In the genomic region with DNA sequence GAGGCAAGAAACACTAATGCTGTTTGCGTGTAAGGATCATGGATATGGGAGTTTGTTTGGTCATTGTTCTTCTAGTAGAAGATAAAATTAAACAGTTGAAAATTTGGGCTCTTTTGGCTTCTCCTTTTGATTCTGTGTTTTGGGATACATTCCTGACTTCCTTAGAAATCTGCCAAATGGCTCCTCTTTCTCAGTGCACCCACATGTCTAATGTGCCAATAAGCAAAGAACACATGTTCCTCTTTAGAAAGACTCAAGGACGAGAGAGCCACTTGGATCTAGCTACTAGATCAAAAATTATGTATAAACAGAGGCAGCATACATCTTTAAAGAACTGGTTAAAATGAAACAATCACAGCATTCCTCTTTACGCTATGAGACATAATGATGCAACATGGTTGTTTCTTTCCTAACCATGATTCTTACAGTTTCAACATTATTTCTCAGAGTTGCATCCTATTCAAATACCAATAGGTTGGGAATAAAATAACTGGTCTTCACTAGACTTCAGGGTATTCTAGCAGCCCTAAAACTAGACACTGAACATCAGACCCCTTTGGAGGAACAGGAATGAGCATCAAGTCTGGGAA, we compare ENCODE assay signal across 27 mouse cellular contexts.
"Had no signal": no experiment of that assay in that cellular context is flagged by ENCODE, and none has a peak within 500 bp of the region (broad histone marks: within the 10 kb centered on the region; RNA-seq: fewer than 3 reads in every experiment).

No protein-coding gene starts in this region.

- H3K27ac ChIP-seq: gastrocnemius, adult 2 months; heart, adult 2 months; heart, embryonic 13.5 days; heart, embryonic 15.5 days; hindbrain, embryonic 10.5 days; hindbrain, embryonic 12.5 days; hindbrain, embryonic 15.5 days; hindbrain, postnatal 0 days; kidney, embryonic 15.5 days; kidney, postnatal 0 days; left cerebral cortex, adult 2 months; liver, embryonic 13.5 days had no signal

- H3K36me3 ChIP-seq: heart, embryonic 13.5 days; heart, embryonic 15.5 days; hindbrain, embryonic 10.5 days; hindbrain, embryonic 12.5 days; hindbrain, embryonic 15.5 days; kidney, embryonic 15.5 days; limb, embryonic 10.5 days; limb, embryonic 12.5 days; liver, embryonic 13.5 days had no signal

- H3K9me3 ChIP-seq: heart, embryonic 13.5 days; heart, embryonic 15.5 days; hindbrain, embryonic 10.5 days; hindbrain, embryonic 12.5 days; hindbrain, embryonic 15.5 days; kidney, embryonic 15.5 days; limb, embryonic 10.5 days; limb, embryonic 12.5 days; liver, embryonic 13.5 days had no signal

- H3K27me3 ChIP-seq: heart, embryonic 13.5 days; heart, embryonic 15.5 days; hindbrain, embryonic 12.5 days; hindbrain, embryonic 15.5 days; kidney, embryonic 15.5 days; limb, embryonic 12.5 days; liver, embryonic 13.5 days had no signal

- H3K4me2 ChIP-seq: heart, embryonic 11.5 days; heart, embryonic 13.5 days; heart, embryonic 15.5 days; hindbrain, embryonic 12.5 days; hindbrain, embryonic 15.5 days; kidney, embryonic 15.5 days; limb, embryonic 12.5 days; liver, embryonic 11.5 days; liver, embryonic 13.5 days had no signal

- H3K4me1 ChIP-seq: heart, embryonic 13.5 days; heart, embryonic 15.5 days; hindbrain, embryonic 10.5 days; hindbrain, embryonic 15.5 days; kidney, embryonic 15.5 days; liver, embryonic 13.5 days had no signal

- H3K9ac ChIP-seq: heart, embryonic 13.5 days; heart, embryonic 15.5 days; hindbrain, embryonic 12.5 days; hindbrain, embryonic 15.5 days; kidney, embryonic 15.5 days; limb, embryonic 12.5 days; liver, embryonic 13.5 days had no signal

- DNase-seq: gastrocnemius, adult 2 months; gastrocnemius, postnatal 14 days; gastrocnemius, postnatal 36 days; heart, adult 2 months; heart, postnatal 4 days; kidney, adult 11 months; kidney, adult 2 months; kidney, adult 9 months; kidney, postnatal 14 days; kidney, postnatal 36 days; layer of hippocampus, adult 9-11 months; liver; liver, embryonic 13.5 days had no signal

- ATAC-seq: hindbrain, postnatal 0 days; intestine, embryonic 16.5 days had no signal

- H3K4me3 ChIP-seq: gastrocnemius, adult 2 months; heart, adult 2 months; heart, embryonic 13.5 days; heart, embryonic 15.5 days; hindbrain, embryonic 10.5 days; hindbrain, embryonic 12.5 days; hindbrain, embryonic 15.5 days; kidney, embryonic 15.5 days; left cerebral cortex, adult 2 months; limb, embryonic 10.5 days; limb, embryonic 12.5 days; liver, embryonic 13.5 days had no signal
